Mouse (Mus musculus) thymus, adult 2 months (tissue): Measurements from ENCODE around the gene Snapc2. TPM values are rescaled to one million over a fixed set of nuclear protein-coding genes. Genes with fewer than 3 reads are reported as not detected.
A peak's percentile ranks its signal among the peaks of the same experiment; 100 is the strongest.
"Not testable (repeated sequence)": the region's sequence is repeated elsewhere in the genome, so short reads cannot be mapped to it uniquely, and the experiment has no call there.

Source experiments
- DNase-seq: peaks from one replicate; pipeline ENCODE4 v3.0.0; 2021
- H3K27ac ChIP-seq: fragments of 200-500 bp; 2 replicates; pipeline ENCODE4 v1.5.1; 2012; ENCODE audit warnings: low read length, control low read depth; ENCODE audit not compliant: control insufficient read depth, insufficient read depth
- H3K27me3 ChIP-seq: fragments of 200-500 bp; 2 replicates; pipeline ENCODE4 v1.6.1; 2012; ENCODE audit warnings: mild to moderate bottlenecking, low read length, moderate library complexity, mixed read lengths; ENCODE audit not compliant: control insufficient read depth, insufficient read depth
- H3K36me3 ChIP-seq: fragments of 200-500 bp; 2 replicates; pipeline ENCODE4 v1.6.1; 2012; ENCODE audit warnings: mild to moderate bottlenecking, low read length, moderate library complexity; ENCODE audit not compliant: control insufficient read depth, insufficient read depth
- H3K4me1 ChIP-seq: fragments of 200-500 bp; replicated peaks from 2 replicates; pipeline ENCODE4 v1.6.1; 2012; ENCODE audit warnings: low read length; ENCODE audit not compliant: control insufficient read depth, insufficient read depth
- H3K4me3 ChIP-seq: fragments of 200-500 bp; 2 replicates; pipeline ENCODE4 v1.5.1; 2012; ENCODE audit warnings: mild to moderate bottlenecking, low read length, control low read depth, moderate library complexity; ENCODE audit not compliant: control insufficient read depth, insufficient read depth
- CTCF ChIP-seq: fragments of 200-500 bp; IDR thresholded peaks from 2 replicates; pipeline ENCODE4 v1.5.1; 2012; ENCODE audit warnings: mild to moderate bottlenecking, control low read depth, low read length, moderate library complexity, borderline replicate concordance; ENCODE audit not compliant: control insufficient read depth, poor library complexity, insufficient read depth; ENCODE audit errors: extremely low read depth
- POLR2A ChIP-seq: fragments of 200-500 bp; IDR thresholded peaks from 2 replicates; pipeline ENCODE4 v1.6.1; 2012; ENCODE audit warnings: mild to moderate bottlenecking, low read length, control low read depth, moderate library complexity; ENCODE audit not compliant: control insufficient read depth, poor library complexity, insufficient read depth; ENCODE audit errors: extremely low read depth
- WGBS: fragments of 180-500 bp; shearing (Covaris S2); methylation state at CpG from one replicate; pipeline ENCODE4 v1.1.7; 2018; 5-methylcytosine and 5-hydroxymethylcytosine counted together
- polyA plus RNA-seq: library from polyadenylated mRNA; depleted of rRNA; stranded (reverse); fragments of >200 nt; gene quantifications from 2 replicates; pipeline ENCODE4 v1.2.3, GENCODE M21; 2012

The Snapc2 gene
- polyA plus RNA-seq, 1 experiment, result 40.8 TPM

DNA sequence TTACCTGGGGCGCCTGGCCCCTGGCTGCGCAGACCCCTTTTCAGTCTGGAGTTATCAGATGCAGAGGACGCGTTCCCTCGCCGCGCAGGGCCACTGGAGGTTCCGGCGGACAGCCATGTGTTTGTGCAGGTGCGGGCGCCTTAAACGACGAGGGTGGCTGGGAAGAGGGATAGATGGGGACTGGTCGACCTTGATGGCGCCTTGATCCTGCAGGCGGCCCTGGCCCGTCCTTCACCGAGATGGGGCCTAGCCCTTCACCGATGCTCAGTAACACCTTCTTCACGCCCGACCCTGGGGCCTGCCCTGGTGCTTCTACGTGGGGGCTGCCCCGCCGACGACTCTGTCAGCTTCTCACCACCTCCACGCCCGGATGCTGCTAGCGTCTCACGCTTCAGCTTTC lies 3.7 kb upstream of the Snapc2 start:
- TF ChIP-seq POLR2A (no peak), CTCF (no peak)
- Histone ChIP-seq H3K4me1 (peaks cover 8% of the 10 kb centered on the region), H3K27ac (no peak overlapping the region), H3K27me3 (no peaks in the 10 kb centered on the region), H3K36me3 (peaks cover 23% of the 10 kb centered on the region), H3K4me3 (no peak overlapping the region)
- 94% methylated on average over 29 of the region's 29 CpGs for whole genome bisulfite sequencing
- no peak for DNase-seq

- WGBS, result 60% methylated on average over 26 of the region's 26 CpGs
- DNase-seq, result peak; percentile 82
- Histone ChIP-seq H3K36me3 (peaks cover 11% of the 10 kb centered on the region), H3K4me1 (peaks cover 8% of the 10 kb centered on the region), H3K27me3 (no peaks in the 10 kb centered on the region), H3K27ac (no peak overlapping the region), H3K4me3 (no peak overlapping the region)
- TF ChIP-seq POLR2A (no peak), CTCF (peak; percentile 92)
Measured at GRCm38 (mm10) chr8:4250306-4250970, 2.4 kb upstream of the Snapc2 start.

GRCm38 (mm10) chr8:4252116-4252760 lies 642 bp upstream of the Snapc2 start:
- no peak for DNase-seq

DNA sequence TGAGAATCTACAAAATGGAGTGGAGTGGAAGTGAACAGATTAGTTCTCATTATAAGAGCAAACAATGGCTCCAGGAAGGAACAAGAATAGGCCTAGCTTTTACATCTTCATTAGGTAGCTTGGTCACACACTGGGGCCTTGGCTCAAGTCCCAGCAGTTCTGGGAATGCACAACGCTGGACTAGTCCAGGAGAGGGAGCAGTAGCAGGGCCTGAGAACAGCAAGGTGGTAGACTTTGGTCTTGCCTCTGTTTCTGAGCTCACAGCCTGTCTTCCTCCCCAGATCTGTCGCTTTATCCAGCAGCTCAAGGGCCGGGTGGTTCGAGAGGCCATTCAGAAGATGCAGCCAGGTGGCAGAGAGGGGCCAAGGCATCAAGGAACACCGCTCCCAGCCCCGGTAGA lies 1.1 kb downstream of the Snapc2 start:
- WGBS, result 79% methylated on average over 6 of the region's 6 CpGs
- DNase-seq, result no peak
- TF ChIP-seq CTCF, result no peak
- no peak for TF ChIP-seq POLR2A
- Histone ChIP-seq H3K27me3 (no peaks in the 10 kb centered on the region), H3K27ac (no peak overlapping the region), H3K4me3 (no peak overlapping the region), H3K4me1 (peaks cover 8% of the 10 kb centered on the region), H3K36me3 (no peaks in the 10 kb centered on the region)

More at GRCm38 (mm10) chr8:4252116-4252760, 642 bp upstream of the Snapc2 start:
- H3K27ac ChIP-seq, result no peak overlapping the region
- 47% methylated on average over 8 of the region's 8 CpGs for WGBS
- TF ChIP-seq CTCF (no peak), POLR2A (no peak)
- 0 out of 2 replicates have a peak, but pooled peaks cover 1% of the 10 kb centered on the region for H3K36me3 ChIP-seq
- peaks cover 8% of the 10 kb centered on the region for H3K4me1 ChIP-seq
- H3K4me3 ChIP-seq, result no peak overlapping the region
- H3K27me3 ChIP-seq, result no peaks in the 10 kb centered on the region

GRCm38 (mm10) chr8:4255471-4255870 lies 2.6 kb downstream of the Snapc2 start:
- whole genome bisulfite sequencing, result 95% methylated on average over 7 of the region's 7 CpGs
- H3K4me1 ChIP-seq, result peaks cover 12% of the 10 kb centered on the region
- not testable (repeated sequence) for H3K4me3 ChIP-seq, H3K36me3 ChIP-seq, DNase-seq, H3K27me3 ChIP-seq, H3K27ac ChIP-seq

DNA sequence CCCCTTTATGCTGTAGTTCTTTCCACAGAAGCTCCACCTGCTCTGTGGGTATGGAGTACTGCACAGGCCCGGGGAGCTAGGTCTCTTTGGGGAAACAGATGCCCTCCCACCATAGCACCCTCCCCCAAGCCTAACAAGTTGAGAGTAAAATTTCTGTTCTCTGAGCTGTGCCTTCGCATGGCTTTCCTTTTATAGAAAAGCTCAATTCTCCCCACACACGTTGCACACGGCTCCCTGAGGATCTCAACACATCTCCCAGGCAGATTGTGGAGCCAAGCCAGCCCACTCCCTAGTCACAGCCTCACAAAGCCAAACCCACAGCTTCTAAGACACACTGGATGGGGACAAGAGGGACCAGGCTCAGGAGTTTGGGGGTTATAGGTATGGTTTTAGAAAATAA lies 4.0 kb downstream of the Snapc2 start:
- no peak overlapping the region for H3K4me3 ChIP-seq
- H3K27me3 ChIP-seq, result no peaks in the 10 kb centered on the region
- peaks cover 12% of the 10 kb centered on the region for H3K4me1 ChIP-seq
- no peaks in the 10 kb centered on the region for H3K36me3 ChIP-seq
- WGBS, result 78% methylated on average over 4 of the region's 4 CpGs
- TF ChIP-seq CTCF (no peak), POLR2A (no peak)
- DNase-seq, result no peak
- no peak overlapping the region for H3K27ac ChIP-seq
